Mouse (Mus musculus) yolk sac, embryonic 10.5 days (tissue): ENCODE results near the gene Ubtf.
"Not testable (repeated sequence)": the region's sequence is repeated elsewhere in the genome, so short reads cannot be mapped to it uniquely, and the experiment has no call there.

ENCODE experiments used
- DNase-seq: peaks from one replicate; pipeline ENCODE4 v3.0.0-alpha.2; 2017; ENCODE audit warnings: low spot score

Ubtf gene

DNA sequence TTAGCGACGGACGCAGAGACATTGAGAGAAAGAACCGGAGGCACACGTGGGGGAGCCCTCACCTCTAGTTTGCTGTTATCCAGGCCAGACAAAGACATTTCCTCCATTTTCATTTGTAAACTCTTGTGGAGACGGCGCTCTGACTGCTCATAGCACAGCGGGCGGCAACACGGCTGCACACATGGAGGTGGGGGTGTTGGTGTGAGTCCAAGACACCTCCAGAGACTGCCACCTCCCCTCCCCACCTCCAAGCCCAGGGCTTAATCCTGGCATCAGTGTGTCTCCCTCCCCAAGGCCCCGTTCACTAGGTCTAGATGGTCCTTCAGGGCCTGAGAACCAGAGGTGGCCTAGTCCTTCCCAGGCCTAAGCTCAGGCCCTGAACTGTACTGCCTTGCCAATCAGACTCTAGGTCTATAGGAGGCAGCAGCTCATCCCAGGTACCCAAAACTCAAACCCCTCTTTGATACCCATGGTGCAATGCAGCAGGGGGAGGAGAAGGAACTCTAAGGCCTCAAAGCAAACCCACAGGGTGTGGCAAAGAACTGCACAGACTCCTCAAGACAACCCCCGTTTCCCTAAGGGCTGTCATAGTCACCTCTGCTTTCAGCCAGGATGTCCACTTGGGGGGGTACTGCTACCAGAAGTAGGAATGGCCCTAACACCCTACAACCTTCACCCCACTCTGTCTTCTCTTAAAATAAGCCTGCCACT, 24.5 kb downstream of the Ubtf start:
- DNase-seq, result peak; percentile 30

DNA sequence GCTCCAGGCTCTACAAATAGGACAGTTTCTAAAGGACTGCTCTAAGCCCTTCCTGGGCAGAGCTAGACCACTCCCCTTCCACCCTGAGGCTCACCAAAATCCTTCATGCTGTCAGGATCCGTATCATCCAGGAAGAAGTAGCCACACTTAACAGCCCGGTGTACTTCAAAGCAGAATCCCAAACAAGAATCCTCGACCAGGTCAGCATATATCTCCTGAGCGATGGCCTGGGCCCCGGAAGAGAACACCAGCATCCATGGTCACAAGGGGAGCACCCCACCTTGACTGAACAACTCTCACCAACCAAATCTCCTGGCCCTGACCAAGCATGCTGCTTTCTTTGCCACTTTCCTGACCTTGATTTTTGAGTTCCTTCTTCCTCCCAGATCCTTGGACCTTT, 25.1 kb downstream of the Ubtf start:
- no peak for DNase-seq

DNA sequence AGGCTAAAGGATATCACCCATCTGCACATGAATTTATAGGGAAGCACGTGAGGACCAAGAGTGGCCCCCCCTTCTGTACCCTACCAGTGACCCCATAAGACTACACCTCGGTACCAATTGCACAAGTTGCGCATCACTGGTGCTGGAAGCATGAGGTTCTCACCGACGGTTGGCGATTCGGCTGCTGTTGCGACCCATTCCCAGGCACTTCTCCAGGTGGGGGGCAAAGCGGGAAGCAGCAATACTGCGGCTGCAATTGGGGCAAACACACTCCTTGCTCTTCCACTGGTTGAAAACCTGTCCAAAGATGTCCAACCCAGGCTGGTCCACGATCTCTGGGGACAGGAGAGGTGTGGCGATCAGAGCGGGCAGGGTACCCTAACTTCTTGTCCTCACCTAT, 25.6 kb downstream of the Ubtf start:
- DNase-seq, result no peak

DNA sequence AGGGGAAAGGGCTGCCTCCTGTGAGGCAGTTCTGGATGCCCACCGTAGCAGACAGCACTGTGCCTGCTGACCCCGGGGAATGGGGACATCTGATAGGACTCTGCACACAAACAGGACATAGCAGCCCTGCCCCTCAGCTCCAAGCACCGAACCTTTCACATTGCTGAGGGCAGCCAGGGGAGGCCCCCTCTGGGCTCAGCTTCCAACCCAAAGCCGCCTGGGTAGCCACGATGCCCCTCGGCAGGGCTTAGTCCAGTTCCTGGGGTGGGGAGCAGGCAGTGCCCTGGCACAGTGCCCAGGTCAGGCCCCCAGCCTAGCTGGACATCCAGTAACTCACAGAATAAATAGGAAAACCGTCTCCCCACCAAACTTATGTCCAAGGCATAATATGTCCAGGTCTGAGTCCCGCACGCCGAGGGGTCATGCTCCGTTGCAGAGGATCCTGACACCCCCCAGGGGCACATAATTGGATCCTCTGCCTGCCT, 28.4 kb downstream of the Ubtf start:
- DNase-seq, result no peak

DNA sequence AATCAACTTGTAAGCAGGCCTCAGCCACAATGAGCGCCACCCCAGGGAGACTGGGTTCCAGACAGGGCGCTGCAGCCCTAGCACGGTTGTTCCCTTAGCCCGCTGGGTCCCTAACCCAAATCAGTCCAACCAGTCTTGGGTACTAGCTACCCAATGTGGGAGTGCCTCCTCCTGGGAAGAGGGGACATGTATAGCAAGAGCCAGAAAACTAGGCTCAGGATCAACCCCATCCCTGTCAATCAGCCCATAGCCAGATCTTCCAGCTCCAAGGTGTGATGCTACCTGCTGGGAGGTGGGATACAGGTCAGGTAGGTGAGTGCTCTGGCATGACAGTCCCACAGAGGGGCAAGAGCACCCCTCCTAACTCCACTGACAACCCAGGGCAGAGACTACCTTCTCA, 29.4 kb downstream of the Ubtf start:
- DNase-seq, result no peak

DNA sequence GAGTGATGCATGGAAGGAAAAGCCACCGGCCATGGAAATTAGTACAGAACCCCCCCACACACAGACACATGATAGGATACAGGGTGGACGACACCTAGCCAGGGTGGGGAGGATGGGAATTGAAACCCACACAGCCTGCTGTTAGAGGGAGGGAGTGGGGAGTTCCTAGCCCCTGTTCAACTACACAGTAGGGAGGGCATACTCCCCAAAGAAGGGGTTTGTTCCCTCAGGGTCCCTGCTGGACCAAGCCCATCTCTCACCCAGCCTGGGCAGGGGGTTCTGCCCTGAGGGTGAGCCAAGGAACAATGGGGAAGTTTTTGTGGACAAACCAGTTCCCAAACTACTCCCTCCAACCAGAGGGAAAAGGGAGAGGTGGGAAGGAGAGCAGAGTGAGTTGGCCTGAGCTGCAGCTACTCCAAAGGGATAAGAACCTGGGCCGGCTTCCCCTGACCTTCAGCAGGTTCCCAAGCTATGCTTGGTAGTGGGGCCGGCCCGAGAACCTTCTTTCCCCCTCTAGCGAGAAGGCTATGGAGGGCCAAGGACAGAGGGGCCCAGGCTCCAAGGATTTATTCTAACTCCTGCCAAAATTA, 29.9 kb downstream of the Ubtf start:
- no peak for DNase-seq

DNA sequence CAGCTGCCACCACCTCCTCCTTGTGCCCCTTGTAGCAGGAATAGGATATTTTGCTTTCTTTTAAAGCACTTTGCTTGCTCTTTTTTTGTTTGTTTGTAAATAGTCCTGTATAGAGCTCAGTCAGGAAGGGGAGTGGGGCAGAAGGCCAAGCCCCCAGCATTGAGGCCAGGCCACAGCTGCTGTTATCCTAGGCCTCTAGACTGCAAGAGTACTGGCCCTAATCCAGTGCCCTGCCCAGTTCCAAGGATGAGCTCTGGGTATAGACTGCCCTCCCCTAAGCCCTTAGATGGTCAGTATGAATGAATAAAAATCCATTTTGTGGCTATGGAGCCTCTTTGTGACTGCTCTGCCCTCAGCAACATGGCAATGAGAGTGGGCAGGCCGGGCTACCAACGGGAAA, 30.6 kb downstream of the Ubtf start:
- DNase-seq, result no peak

DNA sequence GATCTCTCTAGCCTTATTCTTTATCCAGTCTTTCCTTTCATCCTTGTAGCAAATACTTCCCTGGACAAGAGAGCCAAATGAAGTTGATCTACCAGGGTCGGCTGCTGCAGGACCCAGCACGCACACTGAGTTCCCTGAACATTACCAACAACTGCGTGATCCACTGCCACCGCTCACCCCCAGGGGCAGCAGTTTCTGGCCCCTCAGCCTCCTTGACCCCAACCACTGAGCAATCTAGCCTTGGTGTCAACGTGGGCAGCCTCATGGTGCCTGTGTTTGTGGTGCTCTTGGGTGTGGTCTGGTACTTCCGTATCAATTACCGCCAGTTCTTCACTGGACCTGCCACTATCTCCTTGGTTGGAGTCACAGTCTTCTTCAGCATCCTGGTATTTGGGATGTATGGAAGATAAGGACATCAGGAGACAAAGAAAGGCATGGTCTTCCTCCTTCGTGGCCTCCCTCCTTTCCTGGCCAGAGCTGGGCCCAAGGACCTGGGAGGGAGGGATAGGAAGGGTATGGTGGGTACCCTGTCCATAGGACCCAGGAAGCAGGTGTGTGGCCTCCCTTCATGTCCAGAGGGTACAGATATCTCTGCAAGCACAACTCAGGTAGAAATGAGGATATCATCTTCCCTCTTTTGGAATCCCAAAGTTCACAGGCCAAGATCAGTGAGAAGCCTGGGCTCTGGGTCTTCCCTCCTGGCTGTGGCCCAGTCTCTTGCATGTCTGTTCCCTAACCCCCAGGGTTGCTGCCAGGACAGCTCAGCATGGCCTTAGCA, 31.3 kb downstream of the Ubtf start:
- DNase-seq, result no peak

DNA sequence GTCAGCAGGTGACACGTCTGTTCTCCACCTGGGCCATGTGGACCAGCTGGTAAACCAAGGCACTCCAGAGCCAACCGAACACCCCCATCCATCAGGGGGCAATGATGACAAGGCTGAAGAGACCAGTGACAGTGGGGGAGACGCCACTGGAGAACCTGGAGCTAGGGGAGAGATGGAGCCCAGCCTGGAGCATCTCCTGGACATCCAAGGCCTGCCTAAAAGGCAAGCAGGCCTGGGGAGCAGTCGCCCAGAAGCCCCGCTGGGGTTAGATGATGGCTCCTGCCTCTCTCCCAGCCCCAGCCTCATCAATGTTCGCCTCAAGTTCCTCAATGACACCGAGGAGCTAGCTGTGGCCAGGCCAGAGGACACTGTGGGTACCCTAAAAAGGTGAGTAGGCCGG, 32.1 kb downstream of the Ubtf start:
- DNase-seq, result no peak

DNA sequence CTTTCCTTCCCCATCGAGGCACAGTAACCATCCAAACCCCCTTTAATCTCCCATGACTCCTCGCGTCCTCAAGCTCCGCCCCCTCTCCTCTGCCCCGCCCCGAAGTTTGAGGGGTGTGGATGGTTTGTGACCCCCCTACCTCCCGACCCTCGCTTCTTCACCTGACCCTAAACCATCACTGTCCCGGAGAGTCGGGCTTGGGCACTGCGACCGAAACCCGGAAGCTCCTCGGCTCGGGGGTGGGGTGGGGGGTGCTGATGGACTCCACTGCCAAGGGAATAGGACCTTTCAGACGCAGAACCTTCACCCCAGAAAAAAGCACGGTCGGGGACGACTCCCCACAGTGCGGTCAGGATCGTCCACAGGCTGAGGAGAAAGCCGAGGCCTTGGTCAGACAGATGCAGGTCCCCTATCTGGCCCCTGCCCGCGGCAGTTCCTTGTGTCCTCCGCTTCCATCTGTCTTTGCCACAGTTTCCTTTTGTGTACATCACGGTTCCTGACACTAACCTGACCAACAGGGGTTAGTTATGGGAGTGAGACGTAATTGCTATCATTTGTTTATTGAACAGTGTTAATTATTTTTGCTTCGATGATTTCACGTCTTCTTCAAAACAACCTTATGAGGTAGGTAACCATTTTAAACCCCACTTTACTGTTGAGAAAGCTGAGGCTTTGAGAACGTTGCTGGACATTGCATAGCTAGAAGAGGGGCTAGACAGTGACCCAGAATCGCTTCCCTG, 34.3 kb downstream of the Ubtf start:
- no peak for DNase-seq

DNA sequence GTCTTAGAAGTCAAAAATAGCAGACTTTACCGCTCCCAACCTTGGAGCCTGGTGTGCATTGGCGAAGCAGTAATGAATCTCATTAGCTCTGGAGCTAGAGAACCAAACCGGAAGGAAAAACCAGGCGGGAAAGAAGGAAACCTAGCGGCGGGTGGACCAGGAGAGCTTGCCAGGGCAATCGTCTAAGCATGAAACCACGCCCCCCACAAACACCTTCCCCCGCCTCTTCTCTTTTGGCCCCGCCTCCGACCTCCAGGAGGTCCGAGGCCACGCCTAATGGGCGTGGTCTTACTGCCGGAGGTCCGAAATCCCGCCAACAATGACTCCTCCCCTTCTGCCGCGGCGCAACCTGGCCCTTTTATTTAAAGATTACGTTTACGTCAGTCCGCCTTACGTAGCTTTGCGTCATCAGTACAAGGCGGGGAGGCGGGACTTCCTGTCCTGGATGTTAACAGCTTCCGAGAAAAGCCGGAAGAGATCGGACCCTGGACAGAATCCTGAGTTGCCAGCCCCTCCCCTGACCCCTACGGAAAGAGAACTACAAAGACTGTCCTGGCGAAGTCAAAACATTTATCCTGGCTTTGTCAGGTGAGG, 34.9 kb downstream of the Ubtf start, which contains the start of gene Tmub2:
Tmub2 (plus strand) TSS at position 431 of the 594 bp plus-strand sequence.
- DNase-seq, result peak; percentile 98

DNA sequence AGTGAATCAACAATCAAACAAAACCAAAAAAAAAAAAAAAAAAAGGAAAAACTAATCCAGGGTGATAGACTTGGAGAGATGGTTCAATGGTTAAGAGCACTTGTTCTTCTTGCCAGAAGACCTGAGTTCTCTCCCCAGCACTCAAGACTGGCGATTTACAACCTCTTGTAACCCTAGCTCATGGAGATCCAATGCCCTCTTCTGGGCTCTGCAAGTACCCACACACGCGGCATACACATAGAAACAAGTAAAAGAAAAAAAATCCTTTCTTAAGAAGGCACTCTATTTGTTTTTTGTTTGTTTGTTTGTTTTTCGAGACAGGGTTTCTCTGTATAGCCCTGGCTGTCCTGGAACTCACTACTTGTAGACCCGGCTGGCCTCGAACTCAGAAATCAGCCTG, 35.6 kb downstream of the Ubtf start:
- DNase-seq, result no peak

DNA sequence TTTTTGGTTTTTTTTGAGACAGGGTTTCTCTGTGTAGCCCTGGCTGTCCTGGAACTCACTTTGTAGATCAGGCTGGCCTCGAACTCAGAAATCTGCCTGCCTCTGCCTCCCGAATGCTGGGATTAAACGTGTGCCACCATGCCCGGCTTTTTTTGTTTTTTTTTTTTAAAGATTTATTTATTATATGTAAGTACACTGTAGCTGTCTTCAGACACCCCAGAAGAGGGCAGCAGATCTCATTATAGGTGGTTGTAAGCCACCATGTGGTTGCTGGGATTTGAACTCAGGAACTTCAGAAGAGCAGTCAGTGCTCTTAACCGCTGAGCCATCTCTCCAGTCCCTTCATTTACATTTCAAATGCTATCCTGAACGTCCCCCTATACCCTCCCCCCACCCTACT, 39.3 kb downstream of the Ubtf start:
- not testable (repeated sequence) for DNase-seq

DNA sequence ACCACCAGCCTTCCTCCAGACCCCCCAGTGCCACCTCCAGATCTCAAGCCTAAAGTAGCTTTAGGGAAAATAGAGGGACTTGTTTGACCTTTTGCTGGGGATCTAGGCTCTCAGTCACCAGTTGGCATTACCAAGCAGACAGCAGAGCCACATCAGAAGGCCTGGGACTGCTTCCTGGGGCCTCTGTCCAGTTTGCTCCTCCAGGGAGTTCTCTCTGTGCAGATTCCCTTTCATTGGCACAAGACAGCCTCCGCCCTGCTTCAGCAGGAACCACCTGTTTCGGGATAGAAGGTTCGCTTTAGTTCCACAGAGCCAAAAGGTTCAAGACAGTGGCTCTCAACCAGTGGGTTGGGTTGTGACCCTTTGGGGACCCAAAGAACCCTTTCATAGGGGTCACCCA, 39.9 kb downstream of the Ubtf start:
- no peak for DNase-seq

DNA sequence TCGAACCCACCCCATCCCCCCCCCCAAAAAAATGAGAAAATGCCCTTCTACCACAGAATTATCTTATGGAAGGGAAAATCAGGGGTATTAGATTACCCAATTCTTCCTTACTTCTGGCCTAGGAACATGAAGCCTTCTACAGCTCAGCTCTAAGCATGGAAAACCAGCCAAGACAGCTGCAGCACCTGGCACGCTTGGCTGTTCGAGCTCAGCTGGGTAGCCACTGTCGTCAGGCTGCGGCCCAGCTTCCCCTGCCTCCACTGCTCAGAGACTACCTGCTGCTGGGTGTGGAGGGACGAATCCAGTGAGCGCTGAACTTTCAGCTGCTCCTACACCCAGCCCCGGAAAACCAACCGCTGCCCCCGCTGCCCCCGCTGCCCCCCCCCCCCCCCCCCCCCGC, 41.8 kb downstream of the Ubtf start:
- DNase-seq, result no peak

DNA sequence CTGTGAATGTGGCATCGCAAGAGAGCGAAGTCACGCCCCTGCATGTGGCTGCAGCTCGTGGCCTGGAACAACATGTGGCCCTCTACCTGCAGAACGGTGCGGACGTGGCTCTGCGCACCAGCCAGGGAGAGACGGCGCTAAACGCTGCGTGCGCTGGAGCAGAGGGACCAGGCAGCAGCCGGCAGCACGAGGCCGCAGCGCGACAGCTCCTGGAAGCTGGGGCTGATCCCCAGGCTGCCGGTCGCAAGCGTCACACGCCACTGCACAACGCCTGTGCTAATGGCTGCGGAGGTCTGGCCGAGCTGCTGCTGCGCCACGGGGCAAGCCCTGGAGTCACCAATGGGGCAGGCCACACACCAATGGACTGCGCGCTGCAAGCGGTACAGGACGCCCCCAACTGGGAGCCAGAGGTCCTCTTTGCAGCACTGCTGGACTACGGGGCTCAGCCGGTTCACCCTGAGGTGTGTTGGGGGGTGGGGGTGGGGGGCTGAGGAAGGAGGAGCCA, 43.1 kb downstream of the Ubtf start:
- DNase-seq, result peak; percentile 57

DNA sequence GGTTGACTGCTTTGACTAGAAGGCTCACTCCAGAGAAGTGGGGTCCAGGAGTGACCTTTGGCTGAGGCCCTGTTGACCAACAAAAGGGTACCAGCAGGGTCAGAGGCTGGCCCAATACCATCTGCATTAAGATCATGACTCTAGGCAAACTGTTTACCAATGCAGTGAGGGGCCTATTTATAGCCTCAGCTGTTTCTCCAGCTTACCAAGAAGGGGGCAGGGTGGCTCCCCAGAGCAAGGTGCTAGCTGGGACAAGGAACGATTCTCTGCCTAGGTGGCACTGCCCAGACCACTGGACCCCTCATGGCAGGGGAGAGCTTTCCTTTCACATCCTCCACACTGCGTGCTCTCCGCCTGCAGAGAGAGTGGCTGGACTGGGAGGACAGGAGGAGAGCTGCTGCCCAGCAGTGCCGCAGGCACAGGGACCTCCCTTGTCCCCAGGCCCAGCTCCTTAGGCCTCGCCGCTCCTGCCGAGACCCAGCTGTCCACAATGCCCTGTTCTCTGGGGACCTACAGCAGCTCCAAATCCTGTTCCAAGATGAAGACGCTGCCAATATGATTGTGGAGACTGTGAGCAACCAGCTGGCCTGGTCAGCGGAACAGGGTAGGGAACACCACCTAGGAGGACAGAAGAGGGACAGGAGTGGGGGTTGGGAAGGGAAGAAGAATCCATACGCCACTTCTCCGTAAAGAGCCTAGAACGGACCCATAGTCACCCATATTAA, 50.9 kb downstream of the Ubtf start, which contains the start of gene Asb16:
Asb16 (plus strand) TSS at position 224 of the 725 bp plus-strand sequence.
- no peak for DNase-seq

DNA sequence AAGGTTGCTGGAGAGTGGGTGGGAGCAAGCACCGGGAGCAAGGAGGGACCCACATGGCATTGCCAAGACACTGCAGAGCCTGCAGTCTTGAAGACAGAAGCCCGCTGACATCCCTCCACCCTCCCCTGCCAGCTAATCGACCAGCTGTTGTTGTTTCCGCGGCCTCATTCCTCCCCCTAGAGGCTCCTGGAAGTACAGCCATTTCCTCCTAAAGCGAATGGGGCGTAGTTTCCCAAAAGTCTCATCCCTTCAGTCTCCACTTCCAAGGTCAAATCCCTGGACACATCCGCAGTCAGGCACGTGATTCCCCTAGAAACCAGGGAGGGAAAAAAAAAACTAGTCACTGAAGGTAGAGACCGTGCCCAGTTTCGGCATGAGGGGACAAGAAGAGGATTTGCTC, 52.1 kb downstream of the Ubtf start:
- DNase-seq, result peak; percentile 47

DNA sequence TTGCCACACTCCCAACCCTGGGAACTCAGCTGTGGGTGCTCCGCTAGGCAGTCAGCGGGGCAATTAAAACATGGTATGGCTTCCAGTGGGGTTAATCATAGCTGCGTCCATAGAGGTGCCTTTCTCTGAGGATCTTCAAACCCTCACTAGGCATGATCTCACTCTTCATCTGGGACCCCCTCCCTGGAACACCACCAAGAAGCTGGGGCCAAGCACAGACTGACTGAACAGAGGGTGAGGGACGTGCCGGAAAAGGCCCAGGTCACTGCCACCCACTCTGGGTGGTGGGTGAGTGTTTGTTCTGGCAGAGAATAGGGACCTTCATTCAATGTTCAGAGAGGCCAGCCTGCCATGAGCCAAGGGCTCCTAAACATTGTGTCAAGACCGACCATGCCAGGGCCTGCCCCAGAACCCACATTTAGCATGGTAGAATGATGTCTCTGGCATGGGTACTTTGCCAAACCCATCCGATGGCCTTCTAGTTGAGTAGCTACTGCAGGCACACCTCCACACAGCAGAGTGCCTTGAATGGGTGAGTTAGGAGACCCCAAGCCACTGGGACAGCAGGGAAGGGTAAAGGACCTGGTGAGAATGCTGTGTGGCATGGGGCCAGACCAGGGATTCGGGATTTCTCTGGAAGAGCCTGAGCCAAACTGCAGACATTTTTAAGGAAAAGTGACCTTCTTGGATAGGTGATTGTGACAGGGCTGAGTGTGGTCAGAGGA, 52.7 kb downstream of the Ubtf start:
- no peak for DNase-seq

DNA sequence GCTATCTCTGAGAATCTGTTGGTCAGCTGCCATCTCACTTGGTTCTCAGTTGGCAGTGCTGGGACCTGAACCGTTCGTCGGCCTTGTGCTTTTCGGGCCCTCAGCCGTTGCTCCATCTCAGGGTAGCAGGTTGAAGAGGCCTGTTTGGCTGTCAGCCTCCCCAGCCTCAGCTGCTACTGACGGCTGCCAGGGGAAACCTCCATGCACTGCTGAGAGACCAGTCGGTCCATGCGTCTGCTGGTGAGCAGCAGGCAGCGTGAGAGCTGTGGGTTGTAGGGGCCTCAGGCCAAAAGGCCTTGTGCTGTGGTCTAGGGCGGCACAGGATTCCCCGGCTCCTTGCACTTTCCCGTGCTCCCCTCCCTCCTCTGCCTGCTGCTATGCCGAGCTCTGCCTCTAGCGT, 53.7 kb downstream of the Ubtf start:
- no peak for DNase-seq
